Mouse (Mus musculus) intestine, embryonic 16.5 days (tissue): Measurements from ENCODE around the gene Akap2. TPM values are rescaled to one million over a fixed set of nuclear protein-coding genes. Genes with fewer than 3 reads are reported as not detected.

Experiments
- ATAC-seq: fragments of 200-750 bp; cut with Nextera tagmentation; 2 replicates; pipeline ENCODE4 v1.8.0; 2017; ENCODE audit warnings: moderate TSS enrichment, moderate library complexity
- H3K27ac ChIP-seq: fragments of 300-500 bp; sonication (generic); 2 replicates; pipeline ENCODE4 v1.5.1; 2014; ENCODE audit warnings: mild to moderate bottlenecking, low read length
- H3K27me3 ChIP-seq: fragments of 300-500 bp; sonication (generic); replicated peaks from 2 replicates; pipeline ENCODE4 v1.6.1; 2014; ENCODE audit warnings: low read length, control low read depth, mixed read lengths; ENCODE audit not compliant: control insufficient read depth, insufficient read depth
- H3K36me3 ChIP-seq: fragments of 300-500 bp; sonication (generic); 2 replicates; pipeline ENCODE4 v1.6.1; 2014; ENCODE audit warnings: low read length, control low read depth; ENCODE audit not compliant: control insufficient read depth, insufficient read depth
- H3K4me1 ChIP-seq: fragments of 300-500 bp; sonication (generic); 2 replicates; pipeline ENCODE4 v1.6.1; 2014; ENCODE audit warnings: low read length, control low read depth, mixed read lengths; ENCODE audit not compliant: control insufficient read depth, insufficient read depth
- H3K4me2 ChIP-seq: fragments of 300-500 bp; sonication (generic); 2 replicates; pipeline ENCODE4 v1.6.1; 2014; ENCODE audit warnings: low read depth, low read length, control low read depth
- H3K4me3 ChIP-seq: fragments of 300-500 bp; sonication (generic); 2 replicates; pipeline ENCODE4 v1.5.1; 2014; ENCODE audit warnings: mild to moderate bottlenecking, low read length
- H3K9ac ChIP-seq: fragments of 300-500 bp; sonication (generic); 2 replicates; pipeline ENCODE4 v1.6.1; 2014; ENCODE audit warnings: low read depth, low read length
- H3K9me3 ChIP-seq: fragments of 300-500 bp; sonication (generic); 2 replicates; pipeline ENCODE4 v1.6.1; 2016; ENCODE audit warnings: low read length, control low read depth; ENCODE audit not compliant: control insufficient read depth
- WGBS: fragments of 180-500 bp; shearing (Covaris S2); extraction: QIAGEN DNeasy Blood & Tissue Kit; methylation state at CpG from one replicate; pipeline ENCODE4 v1.1.7; 2014; 5-methylcytosine and 5-hydroxymethylcytosine counted together
- polyA plus RNA-seq: library from polyadenylated mRNA; unstranded; fragments of >200 nt; fragmentation: Nextera tagmentation; extraction: Ambion mirVana; gene quantifications from 2 replicates; pipeline ENCODE4 v1.2.1, GENCODE M21; 2015

Gene Akap2
- polyA plus RNA-seq, 1 experiment from 2014 or later, result 20.3 TPM

DNA sequence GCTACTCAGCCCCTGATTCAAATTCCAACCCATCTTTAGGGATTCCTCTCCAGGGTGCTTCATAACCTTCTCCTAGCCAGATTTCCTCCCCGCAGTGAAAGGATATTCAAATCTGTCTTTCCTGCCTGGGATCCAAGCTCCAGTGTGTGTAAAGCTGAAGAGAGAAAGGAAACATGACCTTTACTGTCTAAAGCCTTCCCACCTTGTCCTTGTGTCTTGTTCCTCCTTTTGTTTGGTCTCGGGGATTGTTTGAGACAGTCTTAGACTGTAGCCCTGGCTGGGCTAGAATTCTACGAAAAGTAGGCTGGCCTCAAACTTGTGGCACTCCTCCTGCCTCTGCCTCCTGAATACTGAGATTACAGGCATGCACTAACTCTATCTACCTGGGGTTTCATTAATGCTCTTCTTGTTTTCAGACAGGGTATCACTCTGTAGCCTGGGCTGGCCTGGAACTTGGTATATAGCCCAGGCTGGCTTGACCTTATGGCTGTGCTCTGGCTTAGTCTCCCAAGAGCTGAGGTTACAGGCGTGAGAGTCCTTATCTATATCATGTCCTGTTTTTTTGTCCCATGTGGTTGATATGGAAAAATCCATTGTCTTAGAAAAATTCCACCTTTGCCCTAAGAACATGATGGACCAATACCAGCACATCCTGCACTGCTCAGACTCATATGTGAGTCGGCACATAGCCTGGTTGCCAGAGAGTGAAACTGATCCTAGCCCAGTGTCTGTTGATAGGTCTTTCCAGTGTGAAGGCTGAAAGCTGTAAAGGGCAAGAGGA is 22.9 kb upstream of the Akap2 start:
- no peak for ATAC-seq
- Histone ChIP-seq H3K9ac (no peak overlapping the region), H3K36me3 (no peaks in the 10 kb centered on the region), H3K9me3 (no peaks in the 10 kb centered on the region), H3K4me1 (no peaks in the 10 kb centered on the region), H3K4me2 (no peak overlapping the region), H3K27me3 (no peaks in the 10 kb centered on the region), H3K4me3 (no peak overlapping the region), H3K27ac (no peak overlapping the region)
- WGBS, result 83% methylated on average over 5 of the region's 5 CpGs

GRCm38 (mm10) chr4:57696955-57697354 is 20.5 kb upstream of the Akap2 start:
- Histone ChIP-seq H3K36me3 (no peaks in the 10 kb centered on the region), H3K4me2 (no peak overlapping the region), H3K4me1 (no peaks in the 10 kb centered on the region), H3K4me3 (no peak overlapping the region), H3K9me3 (no peaks in the 10 kb centered on the region), H3K27me3 (no peaks in the 10 kb centered on the region), H3K9ac (no peak overlapping the region), H3K27ac (no peak overlapping the region)
- no peak for ATAC-seq
- 97% methylated on average over 11 of the region's 11 CpGs for WGBS

GRCm38 (mm10) chr4:57697918-57698611 is 19.4 kb upstream of the Akap2 start:
- WGBS, result 82% methylated on average over 12 of the region's 12 CpGs
- Histone ChIP-seq H3K4me3 (no peak overlapping the region), H3K9ac (no peak overlapping the region), H3K27ac (no peak overlapping the region), H3K4me1 (no peaks in the 10 kb centered on the region), H3K9me3 (no peaks in the 10 kb centered on the region), H3K27me3 (no peaks in the 10 kb centered on the region), H3K4me2 (no peak overlapping the region), H3K36me3 (no peaks in the 10 kb centered on the region)
- ATAC-seq, result no peak

GRCm38 (mm10) chr4:57701576-57701975 is 15.9 kb upstream of the Akap2 start:
- no peak overlapping the region for H3K4me3 ChIP-seq
- H3K9ac ChIP-seq, result no peak overlapping the region
- no peak overlapping the region for H3K4me2 ChIP-seq
- no peaks in the 10 kb centered on the region for H3K36me3 ChIP-seq
- H3K9me3 ChIP-seq, result no peaks in the 10 kb centered on the region
- 81% methylated on average over 5 of the region's 5 CpGs for WGBS
- H3K27ac ChIP-seq, result no peak overlapping the region
- ATAC-seq, result no peak
- H3K27me3 ChIP-seq, result no peaks in the 10 kb centered on the region
- H3K4me1 ChIP-seq, result no peaks in the 10 kb centered on the region

- 72% methylated on average over 11 of the region's 11 CpGs for WGBS
- Histone ChIP-seq H3K4me2 (no peak overlapping the region), H3K4me1 (no peaks in the 10 kb centered on the region), H3K36me3 (no peaks in the 10 kb centered on the region), H3K9me3 (no peaks in the 10 kb centered on the region), H3K27ac (no peak overlapping the region), H3K4me3 (no peak overlapping the region), H3K27me3 (no peaks in the 10 kb centered on the region), H3K9ac (no peak overlapping the region)
- no peak for ATAC-seq
Measured at GRCm38 (mm10) chr4:57703574-57704470, 13.6 kb upstream of the Akap2 start.

GRCm38 (mm10) chr4:57704575-57704974 is 12.9 kb upstream of the Akap2 start:
- H3K36me3 ChIP-seq, result no peaks in the 10 kb centered on the region
- no peak for ATAC-seq
- H3K27me3 ChIP-seq, result no peaks in the 10 kb centered on the region
- no peak overlapping the region for H3K4me2 ChIP-seq
- WGBS, result 92% methylated on average over 7 of the region's 7 CpGs
- H3K9ac ChIP-seq, result no peak overlapping the region
- no peak overlapping the region for H3K27ac ChIP-seq
- no peaks in the 10 kb centered on the region for H3K9me3 ChIP-seq
- no peaks in the 10 kb centered on the region for H3K4me1 ChIP-seq
- no peak overlapping the region for H3K4me3 ChIP-seq

DNA sequence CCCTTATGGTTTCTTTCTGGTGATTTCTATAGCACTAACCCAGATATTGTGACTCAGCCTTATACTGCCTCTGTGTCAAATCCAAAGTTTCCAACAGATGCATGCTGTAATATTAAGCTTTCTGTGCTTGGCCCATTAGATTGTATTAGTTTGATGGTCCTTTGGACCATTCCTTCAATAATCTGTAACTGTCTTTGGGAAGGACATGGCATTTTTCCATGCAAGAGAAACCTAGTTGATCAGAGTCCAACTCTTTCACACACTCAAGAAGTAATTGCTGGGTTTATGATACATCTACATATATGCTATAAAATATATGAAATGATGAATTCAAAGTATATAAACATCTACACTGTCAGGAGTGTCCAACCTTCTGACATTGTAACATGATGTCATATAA is 1.6 kb upstream of the Akap2 start:
- no peak overlapping the region for H3K4me3 ChIP-seq
- H3K27me3 ChIP-seq, result no peaks in the 10 kb centered on the region
- H3K9ac ChIP-seq, result no peak overlapping the region
- no peak for ATAC-seq
- no peaks in the 10 kb centered on the region for H3K36me3 ChIP-seq
- no peaks in the 10 kb centered on the region for H3K9me3 ChIP-seq
- no peak overlapping the region for H3K4me2 ChIP-seq
- no peak overlapping the region for H3K27ac ChIP-seq
- no peaks in the 10 kb centered on the region; the same call in 1 of the 2 replicates for H3K4me1 ChIP-seq

DNA sequence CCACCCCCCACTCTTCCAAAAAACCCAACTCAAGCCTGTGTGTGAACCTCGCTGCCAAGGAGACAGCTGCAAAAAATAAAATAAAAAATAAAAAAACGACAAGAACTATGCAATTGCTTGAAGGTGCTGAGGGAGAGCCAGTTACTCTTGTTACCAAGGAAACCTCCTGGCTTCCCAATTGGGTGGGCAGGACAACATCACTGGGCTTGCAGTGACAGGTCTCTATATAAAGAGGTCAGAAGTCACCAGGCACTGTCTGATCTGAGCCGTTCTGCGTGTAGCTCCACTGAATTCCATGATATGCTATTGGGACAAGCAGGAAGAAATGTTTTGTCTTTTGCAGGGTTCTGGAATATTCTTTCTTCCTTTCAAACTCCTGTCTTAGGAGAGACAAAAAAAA is 722 bp upstream of the Akap2 start:
- H3K9me3 ChIP-seq, result no peaks in the 10 kb centered on the region
- WGBS, result 36% methylated on average over 4 of the region's 4 CpGs
- no peak overlapping the region for H3K9ac ChIP-seq
- ATAC-seq, result no peak
- H3K4me1 ChIP-seq, result no peaks in the 10 kb centered on the region; the same call in 1 of the 2 replicates
- H3K36me3 ChIP-seq, result no peaks in the 10 kb centered on the region
- H3K27ac ChIP-seq, result no peak overlapping the region
- no peaks in the 10 kb centered on the region for H3K27me3 ChIP-seq
- H3K4me3 ChIP-seq, result no peak overlapping the region
- no peak overlapping the region for H3K4me2 ChIP-seq

DNA sequence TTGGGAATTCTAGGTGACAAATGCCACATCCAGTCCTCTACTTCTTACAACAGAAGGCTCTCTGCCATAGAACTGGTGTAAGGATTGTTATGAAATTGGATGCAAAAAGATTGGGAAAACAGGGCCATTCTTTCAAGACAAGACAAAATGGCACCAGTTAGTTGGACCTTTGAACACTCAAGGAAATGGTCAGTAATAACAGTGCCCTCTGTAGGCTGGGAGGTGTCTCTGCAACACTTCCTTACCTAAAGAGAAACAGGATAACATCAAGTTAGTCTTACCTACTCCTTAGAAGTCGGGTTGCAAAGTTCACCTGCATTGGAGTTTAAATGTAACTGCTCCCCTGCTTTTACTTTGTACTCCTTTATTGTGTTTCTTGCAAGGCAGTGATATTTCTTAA is 1.9 kb downstream of the Akap2 start:
- WGBS, result 94% methylated on average over 1 of the region's 1 CpGs
- ATAC-seq, result no peak
- no peak overlapping the region for H3K4me2 ChIP-seq

More for the DNA sequence above, 1.9 kb downstream of the Akap2 start:
- H3K4me1 ChIP-seq, result no peaks in the 10 kb centered on the region
- H3K9me3 ChIP-seq, result no peaks in the 10 kb centered on the region
- no peaks in the 10 kb centered on the region for H3K36me3 ChIP-seq
- H3K27ac ChIP-seq, result no peak overlapping the region
- H3K4me3 ChIP-seq, result no peak overlapping the region
- H3K9ac ChIP-seq, result no peak overlapping the region
- H3K27me3 ChIP-seq, result no peaks in the 10 kb centered on the region
